Mouse (Mus musculus): Measurements from ENCODE around the gene Ugt2a2. TPM values are rescaled to one million over a fixed set of nuclear protein-coding genes. Genes with fewer than 3 reads are reported as not detected.
"Not testable (repeated sequence)": the region's sequence is repeated elsewhere in the genome, so short reads cannot be mapped to it uniquely, and the experiment has no call there.

Gene Ugt2a2
- polyA plus RNA-seq, 1 experiment from 2014 or later = not detected

DNA sequence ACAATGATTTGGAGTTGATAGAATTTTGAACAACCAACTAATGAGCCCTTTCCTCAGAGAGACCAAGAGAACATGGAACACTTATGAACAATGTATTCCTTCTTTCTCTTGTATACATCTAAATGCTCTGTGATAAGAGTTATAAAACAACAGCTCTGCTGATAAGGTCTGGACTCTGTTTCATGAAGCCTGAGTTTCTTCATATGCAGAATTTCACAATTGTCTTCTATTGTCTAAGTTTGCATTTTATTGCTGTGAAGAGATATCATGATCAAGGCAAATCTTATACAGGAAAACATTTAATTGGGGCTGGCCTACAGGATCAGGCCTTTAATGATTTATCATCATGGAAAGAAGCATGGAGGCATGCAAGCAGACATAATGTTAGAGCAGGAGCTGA is 24.4 kb downstream of the Ugt2a2 start:
- no peak overlapping the region for H3K27ac ChIP-seq (replicated peaks; ENCODE audit: low read depth, low read length)
- no peaks in the 10 kb centered on the region for H3K27me3 ChIP-seq (ENCODE audit: control insufficient read depth, insufficient read depth, low read length)
- DNase-seq (ENCODE audit: low spot score) (no peak), ATAC-seq (ENCODE audit: insufficient number of reproducible peaks, low FRiP score, low TSS enrichment, low read depth) (no peak)
- H3K9ac ChIP-seq (ENCODE audit: low read length) = no peak overlapping the region
- H3K36me3 ChIP-seq (ENCODE audit: control insufficient read depth, insufficient read depth, low read length) = no peaks in the 10 kb centered on the region
- no peak overlapping the region for H3K4me3 ChIP-seq (ENCODE audit: low read depth, low read length)
- H3K4me2 ChIP-seq (ENCODE audit: low read depth, severe bottlenecking) = no peak overlapping the region
- no peaks in the 10 kb centered on the region for H3K9me3 ChIP-seq (ENCODE audit: control insufficient read depth, low read length)
- H3K4me1 ChIP-seq (ENCODE audit: control insufficient read depth, insufficient read depth, low read length) = no peaks in the 10 kb centered on the region

GRCm38 (mm10) chr5:87456216-87456850 is 25.7 kb downstream of the Ugt2a2 start:
- no peak for DNase-seq (ENCODE audit: low spot score)
- Histone ChIP-seq H3K4me2 (ENCODE audit: low read depth, severe bottlenecking) (no peak overlapping the region), H3K9me3 (ENCODE audit: control insufficient read depth, low read length) (no peaks in the 10 kb centered on the region), H3K27ac (replicated peaks; ENCODE audit: low read depth, low read length) (no peak overlapping the region), H3K36me3 (ENCODE audit: control insufficient read depth, insufficient read depth, low read length) (no peaks in the 10 kb centered on the region), H3K27me3 (ENCODE audit: control insufficient read depth, insufficient read depth, low read length) (no peaks in the 10 kb centered on the region), H3K4me3 (ENCODE audit: low read depth, low read length) (no peak overlapping the region), H3K4me1 (ENCODE audit: control insufficient read depth, insufficient read depth, low read length) (no peaks in the 10 kb centered on the region), H3K9ac (ENCODE audit: low read length) (no peak overlapping the region)
- ATAC-seq (ENCODE audit: insufficient number of reproducible peaks, low FRiP score, low TSS enrichment, low read depth) = no peak
- WGBS = 88% methylated on average over 3 of the region's 3 CpGs

DNA sequence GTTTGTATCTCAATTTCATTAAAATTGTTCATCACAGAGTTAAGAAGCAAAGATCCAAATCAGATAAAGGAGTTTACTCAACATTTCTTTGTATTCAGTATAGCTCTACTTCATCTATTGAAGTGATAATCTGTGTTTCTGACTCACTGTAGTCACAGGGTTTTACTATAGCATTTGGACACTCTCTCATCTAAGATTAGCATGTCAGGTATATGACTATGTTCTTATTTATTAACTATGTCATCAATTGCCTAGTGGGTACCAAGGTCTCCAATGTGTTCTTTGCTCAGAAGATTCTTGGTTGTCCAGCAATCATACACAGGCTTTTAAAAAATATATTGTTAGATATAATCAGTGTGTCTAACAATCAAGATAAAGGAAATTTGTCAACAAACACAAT is 26.5 kb downstream of the Ugt2a2 start:
- Histone ChIP-seq H3K4me3 (ENCODE audit: low read depth, low read length) (no peak overlapping the region), H3K9ac (ENCODE audit: low read length) (no peak overlapping the region), H3K4me1 (ENCODE audit: control insufficient read depth, insufficient read depth, low read length) (no peaks in the 10 kb centered on the region), H3K27ac (replicated peaks; ENCODE audit: low read depth, low read length) (no peak overlapping the region), H3K27me3 (ENCODE audit: control insufficient read depth, insufficient read depth, low read length) (no peaks in the 10 kb centered on the region), H3K36me3 (ENCODE audit: control insufficient read depth, insufficient read depth, low read length) (no peaks in the 10 kb centered on the region), H3K4me2 (ENCODE audit: low read depth, severe bottlenecking) (no peak overlapping the region), H3K9me3 (ENCODE audit: control insufficient read depth, low read length) (no peaks in the 10 kb centered on the region)
- ATAC-seq (ENCODE audit: insufficient number of reproducible peaks, low FRiP score, low TSS enrichment, low read depth) = no peak
- no peak for DNase-seq (ENCODE audit: low spot score)

DNA sequence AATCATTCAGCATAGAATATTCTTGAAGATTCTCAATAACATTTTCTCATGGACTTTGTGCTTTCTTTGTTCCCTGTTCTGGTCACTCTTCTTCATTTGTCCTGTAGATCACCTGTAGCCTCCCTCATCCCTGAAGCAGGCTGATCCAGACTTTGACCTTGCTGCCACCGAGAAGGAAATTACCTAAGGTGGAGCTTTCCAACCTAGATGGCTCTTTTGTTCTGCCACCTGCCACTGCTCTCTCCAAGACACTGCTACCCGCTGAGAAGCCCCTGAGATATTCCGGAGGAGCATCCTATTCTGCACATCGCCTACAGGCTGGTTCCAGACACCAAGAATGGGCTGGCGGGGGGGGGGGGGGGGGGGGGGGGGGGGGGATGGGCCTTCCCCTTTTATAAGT is 29.5 kb downstream of the Ugt2a2 start:
- not testable (repeated sequence) for H3K9ac ChIP-seq (ENCODE audit: low read length); ATAC-seq (ENCODE audit: insufficient number of reproducible peaks, low FRiP score, low TSS enrichment, low read depth); H3K4me3 ChIP-seq (ENCODE audit: low read depth, low read length); H3K4me1 ChIP-seq (ENCODE audit: control insufficient read depth, insufficient read depth, low read length); H3K9me3 ChIP-seq (ENCODE audit: control insufficient read depth, low read length); H3K27ac ChIP-seq (replicated peaks; ENCODE audit: low read depth, low read length); H3K4me2 ChIP-seq (ENCODE audit: low read depth, severe bottlenecking); H3K27me3 ChIP-seq (ENCODE audit: control insufficient read depth, insufficient read depth, low read length); H3K36me3 ChIP-seq (ENCODE audit: control insufficient read depth, insufficient read depth, low read length); DNase-seq (ENCODE audit: low spot score)
- WGBS = 91% methylated on average over 4 of the region's 5 CpGs

DNA sequence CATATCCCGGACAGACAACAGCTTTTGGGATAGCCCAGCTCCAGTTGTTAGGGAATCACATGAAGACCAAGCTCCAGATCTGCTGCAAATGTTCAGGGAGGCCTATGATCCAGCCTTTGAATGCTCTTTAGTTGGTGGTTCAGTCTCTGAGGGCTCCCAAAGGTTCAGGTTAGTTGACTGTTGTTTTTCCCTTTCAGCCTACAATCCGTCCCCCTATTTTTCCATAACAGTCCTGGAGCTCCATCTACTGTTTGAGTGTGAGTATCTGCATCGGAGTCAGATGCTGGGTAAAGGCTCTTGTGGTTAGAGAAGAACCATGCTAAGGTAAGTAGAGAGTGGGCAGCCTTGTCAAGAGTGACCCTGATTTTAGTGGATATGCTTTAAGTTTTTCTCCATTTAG is 45.8 kb downstream of the Ugt2a2 start:
- H3K4me3 ChIP-seq (ENCODE audit: low read depth, low read length) = no peak overlapping the region
- no peaks in the 10 kb centered on the region for H3K36me3 ChIP-seq (ENCODE audit: control insufficient read depth, insufficient read depth, low read length)
- no peaks in the 10 kb centered on the region for H3K27me3 ChIP-seq (ENCODE audit: control insufficient read depth, insufficient read depth, low read length)
- no peaks in the 10 kb centered on the region for H3K9me3 ChIP-seq (ENCODE audit: control insufficient read depth, low read length)
- 38% methylated on average over 3 of the region's 3 CpGs for WGBS
- no peak for ATAC-seq (ENCODE audit: insufficient number of reproducible peaks, low FRiP score, low TSS enrichment, low read depth)
- no peak overlapping the region for H3K27ac ChIP-seq (replicated peaks; ENCODE audit: low read depth, low read length)
- H3K4me2 ChIP-seq (ENCODE audit: low read depth, severe bottlenecking) = no peak overlapping the region
- no peak overlapping the region for H3K9ac ChIP-seq (ENCODE audit: low read length)
- peak; percentile 21 for DNase-seq (ENCODE audit: low spot score)
- no peaks in the 10 kb centered on the region for H3K4me1 ChIP-seq (ENCODE audit: control insufficient read depth, insufficient read depth, low read length)

DNA sequence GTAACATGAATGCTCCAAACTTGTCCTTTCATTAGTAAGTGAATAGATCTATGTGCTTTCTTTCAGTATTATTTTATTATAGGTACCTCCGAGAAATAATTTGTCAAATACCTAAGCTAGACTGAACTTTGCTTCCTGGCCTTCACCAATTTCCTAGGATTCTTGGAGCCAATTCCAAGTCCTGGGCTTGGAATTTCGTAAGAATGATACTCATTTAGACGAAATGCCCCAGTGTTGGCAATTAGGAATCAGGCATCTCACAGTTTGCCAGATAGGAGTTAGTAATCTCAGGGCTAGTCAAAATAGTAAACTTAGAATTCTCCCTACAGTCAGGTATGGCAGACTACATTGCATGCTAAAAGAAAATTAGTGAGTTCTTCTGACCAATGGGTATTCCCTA is 56.4 kb downstream of the Ugt2a2 start:
- Histone ChIP-seq H3K4me1 (ENCODE audit: control insufficient read depth, insufficient read depth, low read length) (no peaks in the 10 kb centered on the region), H3K9me3 (ENCODE audit: control insufficient read depth, low read length) (no peaks in the 10 kb centered on the region), H3K36me3 (ENCODE audit: control insufficient read depth, insufficient read depth, low read length) (no peaks in the 10 kb centered on the region), H3K27ac (replicated peaks; ENCODE audit: low read depth, low read length) (no peak overlapping the region), H3K4me2 (ENCODE audit: low read depth, severe bottlenecking) (no peak overlapping the region), H3K9ac (ENCODE audit: low read length) (no peak overlapping the region), H3K27me3 (ENCODE audit: control insufficient read depth, insufficient read depth, low read length) (no peaks in the 10 kb centered on the region), H3K4me3 (ENCODE audit: low read depth, low read length) (no peak overlapping the region)
- ATAC-seq (ENCODE audit: insufficient number of reproducible peaks, low FRiP score, low TSS enrichment, low read depth) = no peak
- no peak for DNase-seq (ENCODE audit: low spot score)
- WGBS = 88% methylated on average over 3 of the region's 3 CpGs

DNA sequence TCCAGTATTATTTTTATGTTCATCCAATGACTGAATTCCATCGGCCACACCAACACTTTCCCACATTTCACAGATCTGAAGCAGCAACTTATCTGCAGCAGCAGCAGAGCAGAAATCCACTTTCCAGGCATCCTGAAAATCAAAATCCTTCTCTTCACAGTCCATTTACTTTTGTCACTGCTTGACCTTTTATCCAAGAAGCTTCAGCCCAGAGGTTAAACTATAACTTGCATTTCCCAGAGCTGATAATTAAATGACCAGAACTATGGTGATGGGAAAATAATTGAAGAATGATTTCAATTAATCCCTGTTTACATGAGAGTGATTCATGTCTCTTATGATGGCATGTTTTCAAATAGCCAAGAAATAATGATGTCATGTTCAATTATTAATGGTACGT is 58.0 kb downstream of the Ugt2a2 start, which contains the start of gene Ugt2b38:
Gene Ugt2b38, minus strand, starts transcription at position 163 of the 400 bp plus-strand sequence.
- not testable (repeated sequence) for H3K4me2 ChIP-seq (ENCODE audit: low read depth, severe bottlenecking); H3K27me3 ChIP-seq (ENCODE audit: control insufficient read depth, insufficient read depth, low read length); H3K36me3 ChIP-seq (ENCODE audit: control insufficient read depth, insufficient read depth, low read length); H3K27ac ChIP-seq (replicated peaks; ENCODE audit: low read depth, low read length); ATAC-seq (ENCODE audit: insufficient number of reproducible peaks, low FRiP score, low TSS enrichment, low read depth); DNase-seq (ENCODE audit: low spot score); H3K4me3 ChIP-seq (ENCODE audit: low read depth, low read length); H3K9me3 ChIP-seq (ENCODE audit: control insufficient read depth, low read length); H3K9ac ChIP-seq (ENCODE audit: low read length); H3K4me1 ChIP-seq (ENCODE audit: control insufficient read depth, insufficient read depth, low read length)
- 93% methylated on average over 1 of the region's 2 CpGs for WGBS

Other genes starting within 250 kb of the Ugt2a2 start
- not detected in 2 replicates for gene Ugt2b37, start 227.5 kb downstream of the Ugt2a2 start, polyA plus RNA-seq (2014; fragmentation: Nextera tagmentation; extraction: Ambion mirVana)
- gene Ugt2a3, start 145.1 kb downstream of the Ugt2a2 start, polyA plus RNA-seq (2014; fragmentation: Nextera tagmentation; extraction: Ambion mirVana) = not detected in 2 replicates
- not detected in 2 replicates for gene Ugt2b38, start 58.1 kb downstream of the Ugt2a2 start, polyA plus RNA-seq (2014; fragmentation: Nextera tagmentation; extraction: Ambion mirVana)
- not detected in 2 replicates for gene Gm43638, start 4.5 kb upstream of the Ugt2a2 start, polyA plus RNA-seq (2014; fragmentation: Nextera tagmentation; extraction: Ambion mirVana)
- gene Ugt2a1, start 8.6 kb upstream of the Ugt2a2 start, polyA plus RNA-seq (2014; fragmentation: Nextera tagmentation; extraction: Ambion mirVana) = not detected in 2 replicates
- not detected in 2 replicates for gene Sult1b1, start 55.9 kb upstream of the Ugt2a2 start, polyA plus RNA-seq (2014; fragmentation: Nextera tagmentation; extraction: Ambion mirVana)
- gene Sult1d1, start 86.8 kb upstream of the Ugt2a2 start, polyA plus RNA-seq (2014; fragmentation: Nextera tagmentation; extraction: Ambion mirVana) = not detected in 2 replicates
- gene Sult1e1, start 109.3 kb upstream of the Ugt2a2 start, polyA plus RNA-seq (2014; fragmentation: Nextera tagmentation; extraction: Ambion mirVana) = not detected in 2 replicates
- gene Csn1s1, start 183.9 kb upstream of the Ugt2a2 start, polyA plus RNA-seq (2014; fragmentation: Nextera tagmentation; extraction: Ambion mirVana) = not detected in 2 replicates
- gene Csn2, start 217.4 kb upstream of the Ugt2a2 start, polyA plus RNA-seq (2014; fragmentation: Nextera tagmentation; extraction: Ambion mirVana) = not detected in 2 replicates